Mouse (Mus musculus): ENCODE measurements around the gene Ermap. TPM values are rescaled to one million over a fixed set of nuclear protein-coding genes. Genes with fewer than 3 reads are reported as not detected.
A peak's percentile ranks its signal among the peaks of the same experiment; 100 is the strongest.

The Ermap gene
- polyA plus RNA-seq, 1 experiment: not detected

- WGBS: under 1% methylated on average over 40 of the region's 40 CpGs
These were observed 15.9 kb downstream of the Ermap start, which contains the start of gene Zfp691 for GRCm38 (mm10) chr4:119173851-119174453. Gene Zfp691 (minus strand): TSS chr4:119174195.

GRCm38 (mm10) chr4:119172919-119173650 lies 16.7 kb downstream of the Ermap start:
- H3K27ac ChIP-seq (ENCODE audit: insufficient read depth, low read depth, low read length): no peak overlapping the region
- no peaks in the 10 kb centered on the region for H3K4me1 ChIP-seq (ENCODE audit: control insufficient read depth, insufficient read depth, low read length)
- no peak for TF ChIP-seq POLR2A (IDR thresholded peaks at IDR 0.05; ENCODE audit: insufficient read depth, low read depth, low read length)
- TF ChIP-seq CTCF (IDR thresholded peaks at IDR 0.05; ENCODE audit: insufficient read depth, low read depth, low read length): no peak
- peak overlapping the region; percentile 73 for H3K4me3 ChIP-seq (ENCODE audit: insufficient read depth, low read depth, low read length)
- 26% methylated on average over 18 of the region's 18 CpGs for WGBS

More at GRCm38 (mm10) chr4:119173851-119174453, 15.9 kb downstream of the Ermap start, which contains the start of gene Zfp691:
- H3K4me1 ChIP-seq (ENCODE audit: control insufficient read depth, insufficient read depth, low read length): no peaks in the 10 kb centered on the region
- peak within 1 kb of the TSS; percentile 40 for H3K27ac ChIP-seq (ENCODE audit: insufficient read depth, low read depth, low read length)
- TF ChIP-seq POLR2A (IDR thresholded peaks at IDR 0.05; ENCODE audit: insufficient read depth, low read depth, low read length): peak; percentile 91
- TF ChIP-seq CTCF (IDR thresholded peaks at IDR 0.05; ENCODE audit: insufficient read depth, low read depth, low read length): no peak
- peak within 1 kb of the TSS; percentile 73 for H3K4me3 ChIP-seq (ENCODE audit: insufficient read depth, low read depth, low read length)

GRCm38 (mm10) chr4:119167663-119168062 lies 22.1 kb downstream of the Ermap start:
- H3K4me3 ChIP-seq (ENCODE audit: insufficient read depth, low read depth, low read length): no peak overlapping the region
- H3K4me1 ChIP-seq (ENCODE audit: control insufficient read depth, insufficient read depth, low read length): no peaks in the 10 kb centered on the region
- WGBS: 2% methylated on average over 4 of the region's 4 CpGs
- TF ChIP-seq CTCF (IDR thresholded peaks at IDR 0.05; ENCODE audit: insufficient read depth, low read depth, low read length) (no peak), POLR2A (IDR thresholded peaks at IDR 0.05; ENCODE audit: insufficient read depth, low read depth, low read length) (no peak)
- H3K27ac ChIP-seq (ENCODE audit: insufficient read depth, low read depth, low read length): no peak overlapping the region

GRCm38 (mm10) chr4:119167068-119167467 lies 22.7 kb downstream of the Ermap start:
- Histone ChIP-seq H3K27ac (ENCODE audit: insufficient read depth, low read depth, low read length) (no peak overlapping the region), H3K4me1 (ENCODE audit: control insufficient read depth, insufficient read depth, low read length) (no peaks in the 10 kb centered on the region), H3K4me3 (ENCODE audit: insufficient read depth, low read depth, low read length) (no peak overlapping the region)
- TF ChIP-seq POLR2A (IDR thresholded peaks at IDR 0.05; ENCODE audit: insufficient read depth, low read depth, low read length) (no peak), CTCF (IDR thresholded peaks at IDR 0.05; ENCODE audit: insufficient read depth, low read depth, low read length) (no peak)
- WGBS: 94% methylated on average over 4 of the region's 4 CpGs

- no peaks in the 10 kb centered on the region for H3K4me1 ChIP-seq (ENCODE audit: control insufficient read depth, insufficient read depth, low read length)
- TF ChIP-seq CTCF (IDR thresholded peaks at IDR 0.05; ENCODE audit: insufficient read depth, low read depth, low read length) (no peak), POLR2A (IDR thresholded peaks at IDR 0.05; ENCODE audit: insufficient read depth, low read depth, low read length) (no peak)
- no peak overlapping the region for H3K4me3 ChIP-seq (ENCODE audit: insufficient read depth, low read depth, low read length)
- H3K27ac ChIP-seq (ENCODE audit: insufficient read depth, low read depth, low read length): no peak overlapping the region
- 92% methylated on average over 7 of the region's 7 CpGs for WGBS
These were observed 23.9 kb downstream of the Ermap start for GRCm38 (mm10) chr4:119165916-119166315.

DNA sequence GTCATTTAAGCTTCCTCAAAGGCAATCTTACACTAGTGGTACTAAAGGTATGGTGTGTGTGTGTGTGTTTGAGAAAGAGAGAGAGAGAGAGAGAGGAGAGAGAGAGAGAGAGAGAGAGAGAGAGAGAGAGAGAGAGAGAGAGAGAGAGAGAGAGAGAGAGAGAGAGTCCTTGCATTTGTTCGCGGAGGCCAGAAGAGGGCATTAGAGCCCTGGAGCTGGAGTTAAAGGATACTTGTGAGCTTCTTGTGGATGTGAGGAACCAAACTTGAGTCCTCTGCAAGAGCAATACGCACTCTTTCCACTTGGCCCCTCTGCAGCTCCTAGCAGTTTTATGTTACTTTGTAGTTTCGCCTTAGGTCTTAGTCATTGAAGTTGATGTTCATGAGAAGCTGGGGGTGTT lies 26.8 kb downstream of the Ermap start:
- Histone ChIP-seq H3K4me1 (ENCODE audit: control insufficient read depth, insufficient read depth, low read length) (no peaks in the 10 kb centered on the region), H3K27ac (ENCODE audit: insufficient read depth, low read depth, low read length) (no peak overlapping the region), H3K4me3 (ENCODE audit: insufficient read depth, low read depth, low read length) (no peak overlapping the region)
- 83% methylated on average over 4 of the region's 4 CpGs for WGBS
- no peak for TF ChIP-seq CTCF (IDR thresholded peaks at IDR 0.05; ENCODE audit: insufficient read depth, low read depth, low read length)
- TF ChIP-seq POLR2A (IDR thresholded peaks at IDR 0.05; ENCODE audit: insufficient read depth, low read depth, low read length): no peak

DNA sequence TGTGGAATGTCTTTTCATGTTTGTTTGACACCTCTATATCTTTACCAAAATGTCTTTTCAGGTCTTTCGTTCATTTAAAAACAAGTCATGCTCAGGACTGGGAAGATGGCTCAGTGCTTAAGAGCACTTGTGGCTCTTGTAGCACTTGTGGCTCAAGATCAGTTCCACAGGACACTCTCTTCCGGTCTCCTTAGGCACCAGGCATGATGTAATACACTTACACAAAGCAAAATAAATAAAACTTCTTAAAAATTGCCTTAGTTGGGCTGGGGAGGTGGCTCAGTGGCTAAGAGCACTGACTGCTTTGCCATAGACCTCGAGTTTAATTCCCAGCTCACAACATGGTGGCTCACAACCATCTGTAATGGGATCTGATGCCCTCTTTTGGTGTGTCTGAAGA lies 28.5 kb downstream of the Ermap start:
- TF ChIP-seq POLR2A (IDR thresholded peaks at IDR 0.05; ENCODE audit: insufficient read depth, low read depth, low read length) (no peak), CTCF (IDR thresholded peaks at IDR 0.05; ENCODE audit: insufficient read depth, low read depth, low read length) (no peak)
- WGBS: 75% methylated on average over 3 of the region's 3 CpGs
- Histone ChIP-seq H3K4me1 (ENCODE audit: control insufficient read depth, insufficient read depth, low read length) (no peaks in the 10 kb centered on the region), H3K27ac (ENCODE audit: insufficient read depth, low read depth, low read length) (no peak overlapping the region), H3K4me3 (ENCODE audit: insufficient read depth, low read depth, low read length) (no peak overlapping the region)

DNA sequence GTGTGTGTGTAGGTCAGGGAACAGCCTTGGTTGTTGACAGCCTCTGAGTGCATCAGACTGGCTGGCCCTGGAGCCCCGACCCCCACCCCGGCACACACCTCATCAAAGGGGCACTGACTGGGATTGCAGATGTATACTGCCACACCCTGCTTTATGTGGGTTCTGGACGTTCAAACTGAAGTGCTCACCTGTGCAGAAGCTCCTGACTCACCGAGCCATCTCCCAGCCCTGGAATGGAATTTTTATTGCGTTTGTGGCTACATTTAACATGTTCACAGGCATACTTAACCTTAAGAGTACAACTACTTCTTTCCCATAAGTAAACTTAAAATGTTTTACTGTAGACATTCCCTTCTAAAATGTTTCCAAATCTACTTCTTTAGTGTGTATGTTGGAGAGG lies 31.9 kb downstream of the Ermap start:
- H3K27ac ChIP-seq (ENCODE audit: insufficient read depth, low read depth, low read length): no peak overlapping the region
- no peak for TF ChIP-seq POLR2A (IDR thresholded peaks at IDR 0.05; ENCODE audit: insufficient read depth, low read depth, low read length)
- no peak for TF ChIP-seq CTCF (IDR thresholded peaks at IDR 0.05; ENCODE audit: insufficient read depth, low read depth, low read length)
- no peak overlapping the region for H3K4me3 ChIP-seq (ENCODE audit: insufficient read depth, low read depth, low read length)
- 86% methylated on average over 5 of the region's 5 CpGs for WGBS
- no peaks in the 10 kb centered on the region for H3K4me1 ChIP-seq (ENCODE audit: control insufficient read depth, insufficient read depth, low read length)

DNA sequence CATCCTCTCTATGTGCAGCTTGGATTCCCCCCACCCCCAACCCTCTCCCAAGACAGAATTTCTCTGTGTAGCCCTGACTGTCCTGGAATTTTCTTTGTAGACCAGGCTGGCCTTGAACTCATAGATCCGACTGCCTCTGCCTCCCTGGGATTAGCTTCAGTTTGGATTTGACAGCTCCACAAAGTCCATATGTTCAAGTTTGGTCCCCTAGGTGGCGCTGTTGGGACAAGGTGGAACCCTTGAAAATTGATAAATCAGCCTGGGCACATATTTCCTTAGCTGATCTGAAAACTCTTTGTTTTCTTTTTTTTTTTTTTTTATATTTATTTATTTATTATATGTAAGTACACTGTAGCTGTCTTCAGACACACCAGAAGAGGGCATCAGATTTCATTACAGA lies 32.6 kb downstream of the Ermap start:
- no peaks in the 10 kb centered on the region for H3K4me1 ChIP-seq (ENCODE audit: control insufficient read depth, insufficient read depth, low read length)
- WGBS: 25% methylated on average over 2 of the region's 2 CpGs
- no peak overlapping the region for H3K27ac ChIP-seq (ENCODE audit: insufficient read depth, low read depth, low read length)
- no peak overlapping the region for H3K4me3 ChIP-seq (ENCODE audit: insufficient read depth, low read depth, low read length)
- TF ChIP-seq CTCF (IDR thresholded peaks at IDR 0.05; ENCODE audit: insufficient read depth, low read depth, low read length) (no peak), POLR2A (IDR thresholded peaks at IDR 0.05; ENCODE audit: insufficient read depth, low read depth, low read length) (no peak)

All from olfactory bulb, adult 2 months (tissue).